Mouse (Mus musculus): Measurements from ENCODE around the gene Ccr10.

- TF ChIP-seq POLR2A (IDR thresholded peaks at IDR 0.05; ENCODE audit: insufficient read depth, low read depth, low read length) (no peak), CTCF (IDR thresholded peaks at IDR 0.05) (no peak)
Observed at GRCm38 (mm10) chr11:101138536-101139181, 36.6 kb downstream of the Ccr10 start.

All from heart, adult 2 months (tissue).